ENCODE assay signal across 8 mouse cellular contexts in genomic region chr5:135877180-135877579, GRCm38 (mm10). TPM values are rescaled to one million over a fixed set of nuclear protein-coding genes. Genes with fewer than 3 reads are reported as not detected.
DNase-seq lines count a peak whose midpoint lies in the region; ATAC-seq and TF ChIP-seq lines count a peak whose summit lies in the region.

No protein-coding gene starts in this region.

- TF ChIP-seq CTCF in layer of hippocampus, adult 2 months (conservative IDR thresholded peaks at IDR 0.05), result peak; percentile 70

- peak; percentile 70 for ATAC-seq in forebrain, embryonic 13.5 days
- ATAC-seq in hindbrain, embryonic 11.5 days (ENCODE audit: low FRiP score), result no peak
- no peak for ATAC-seq in stomach, embryonic 16.5 days (ENCODE audit: insufficient read depth, low FRiP score)

- DNase-seq in layer of hippocampus, adult 2 months (ENCODE audit: low spot score in 2 of 2), result peak; percentile 43 to 47
- DNase-seq in layer of hippocampus, adult 9-11 months, result no peak
- peak; percentile 76 for DNase-seq in adipocyte (ENCODE audit: low spot score)
- peak; percentile 81 for DNase-seq in hindbrain, embryonic 11.5 days (ENCODE audit: low spot score)
- DNase-seq in limb, embryonic 10.5 days (ENCODE audit: low spot score), result no peak
- DNase-seq in midbrain, embryonic 10.5 days (ENCODE audit: low spot score), result peak; percentile 52

- H3K27me3 ChIP-seq in forebrain, embryonic 13.5 days, result peaks cover 13% of the 10 kb centered on the region
- H3K27me3 ChIP-seq in hindbrain, embryonic 11.5 days (ENCODE audit: control insufficient read depth, insufficient read depth, low read length), result peaks cover 2% of the 10 kb centered on the region
- peaks cover 32% of the 10 kb centered on the region for H3K27me3 ChIP-seq in limb, embryonic 10.5 days (ENCODE audit: low read depth, poor library complexity, severe bottlenecking)
- H3K27me3 ChIP-seq in midbrain, embryonic 10.5 days (ENCODE audit: low read depth, poor library complexity, severe bottlenecking), result peaks cover 29% of the 10 kb centered on the region
- no peaks in the 10 kb centered on the region for H3K27me3 ChIP-seq in stomach, embryonic 16.5 days (ENCODE audit: control insufficient read depth, insufficient read depth, low read length)

- peak overlapping the region; percentile 48; the same call in 1 of the 2 replicates for H3K4me3 ChIP-seq in layer of hippocampus, adult 2 months
- peak overlapping the region; percentile 39; the same call in 1 of the 2 replicates for H3K4me3 ChIP-seq in forebrain, embryonic 13.5 days
- no peak overlapping the region for H3K4me3 ChIP-seq in hindbrain, embryonic 11.5 days (ENCODE audit: low read depth, low read length)
- peak overlapping the region; percentile 50 for H3K4me3 ChIP-seq in limb, embryonic 10.5 days
- peak overlapping the region; percentile 52; the same call in 1 of the 2 replicates for H3K4me3 ChIP-seq in midbrain, embryonic 10.5 days
- H3K4me3 ChIP-seq in stomach, embryonic 16.5 days (replicated peaks; ENCODE audit: low read length), result peak overlapping the region; percentile 45; the same call in 1 of the 2 replicates

- WGBS in forebrain, embryonic 13.5 days, result 17% methylated on average over 8 of the region's 8 CpGs
- 19% methylated on average over 8 of the region's 8 CpGs for WGBS in hindbrain, embryonic 11.5 days
- WGBS in limb, embryonic 10.5 days, result 21% methylated on average over 8 of the region's 8 CpGs
- 23% methylated on average over 8 of the region's 8 CpGs for WGBS in midbrain, embryonic 10.5 days
- WGBS in stomach, embryonic 16.5 days, result 19% methylated on average over 8 of the region's 8 CpGs

- H3K4me2 ChIP-seq in forebrain, embryonic 13.5 days, result peak overlapping the region; percentile 63
- H3K4me2 ChIP-seq in hindbrain, embryonic 11.5 days (replicated peaks; ENCODE audit: low read depth, low read length), result no peak overlapping the region; the same call in 1 of the 2 replicates
- H3K4me2 ChIP-seq in stomach, embryonic 16.5 days (ENCODE audit: low read depth, low read length), result peak overlapping the region; percentile 64

- H3K9me3 ChIP-seq in forebrain, embryonic 13.5 days (replicated peaks), result no peaks in the 10 kb centered on the region
- H3K9me3 ChIP-seq in hindbrain, embryonic 11.5 days (ENCODE audit: control insufficient read depth, low read length), result no peaks in the 10 kb centered on the region
- no peaks in the 10 kb centered on the region for H3K9me3 ChIP-seq in limb, embryonic 10.5 days (replicated peaks)
- H3K9me3 ChIP-seq in midbrain, embryonic 10.5 days (replicated peaks), result no peaks in the 10 kb centered on the region
- H3K9me3 ChIP-seq in stomach, embryonic 16.5 days (replicated peaks; ENCODE audit: control insufficient read depth, low read length), result no peaks in the 10 kb centered on the region

- H3K4me1 ChIP-seq in forebrain, embryonic 13.5 days, result peaks cover 19% of the 10 kb centered on the region; the same call in 1 of the 2 replicates
- no peaks in the 10 kb centered on the region for H3K4me1 ChIP-seq in hindbrain, embryonic 11.5 days (replicated peaks; ENCODE audit: control insufficient read depth, insufficient read depth, low read length)
- peaks cover 23% of the 10 kb centered on the region for H3K4me1 ChIP-seq in limb, embryonic 10.5 days
- H3K4me1 ChIP-seq in midbrain, embryonic 10.5 days, result peaks cover 18% of the 10 kb centered on the region
- H3K4me1 ChIP-seq in stomach, embryonic 16.5 days (ENCODE audit: control insufficient read depth, insufficient read depth, low read length), result peaks cover 19% of the 10 kb centered on the region

- H3K27ac ChIP-seq in layer of hippocampus, adult 2 months, result peak overlapping the region; percentile 64; the same call in 1 of the 2 replicates
- no peak overlapping the region for H3K27ac ChIP-seq in forebrain, embryonic 13.5 days
- H3K27ac ChIP-seq in hindbrain, embryonic 11.5 days (ENCODE audit: low read depth, low read length), result no peak overlapping the region
- no peak overlapping the region for H3K27ac ChIP-seq in limb, embryonic 10.5 days
- no peak overlapping the region for H3K27ac ChIP-seq in midbrain, embryonic 10.5 days (replicated peaks)
- H3K27ac ChIP-seq in stomach, embryonic 16.5 days (ENCODE audit: low read length), result peak overlapping the region; percentile 1; the same call in 1 of the 2 replicates

- no peak overlapping the region for H3K9ac ChIP-seq in forebrain, embryonic 13.5 days
- H3K9ac ChIP-seq in hindbrain, embryonic 11.5 days (ENCODE audit: low read depth, low read length), result no peak overlapping the region
- H3K9ac ChIP-seq in stomach, embryonic 16.5 days (ENCODE audit: low read length), result no peak overlapping the region

- no peaks in the 10 kb centered on the region for H3K36me3 ChIP-seq in forebrain, embryonic 13.5 days (ENCODE audit: poor library complexity, severe bottlenecking)
- H3K36me3 ChIP-seq in hindbrain, embryonic 11.5 days (ENCODE audit: control insufficient read depth, insufficient read depth, low read length), result no peaks in the 10 kb centered on the region
- no peaks in the 10 kb centered on the region for H3K36me3 ChIP-seq in limb, embryonic 10.5 days
- H3K36me3 ChIP-seq in midbrain, embryonic 10.5 days, result no peaks in the 10 kb centered on the region
- H3K36me3 ChIP-seq in stomach, embryonic 16.5 days (ENCODE audit: control insufficient read depth, insufficient read depth, low read length), result no peaks in the 10 kb centered on the region

RNA-seq across cellular contexts. Expression of gene Hspb1, which starts 10.5 kb away (rescaled TPM):
- total RNA-seq in layer of hippocampus, adult 2 months (2021), result 10 to 100 TPM; 15.4 to 16.8 TPM
- polyA plus RNA-seq in forebrain, embryonic 13.5 days (2015; fragmentation: Nextera tagmentation; extraction: Ambion mirVana), result 3.9 and 4.3 TPM in 2 replicates
- 16.6 and 26.1 TPM in 2 replicates for polyA plus RNA-seq in hindbrain, embryonic 11.5 days (2014; fragmentation: Nextera tagmentation; extraction: Ambion mirVana)
- polyA plus RNA-seq in limb, embryonic 10.5 days (2016; fragmentation: Nextera tagmentation; extraction: Ambion mirVana), result 34.0 and 34.8 TPM in 2 replicates
- polyA plus RNA-seq in midbrain, embryonic 10.5 days (2016; fragmentation: Nextera tagmentation; extraction: Ambion mirVana), result 7.8 and 8.5 TPM in 2 replicates
- 649 and 704 TPM in 2 replicates for polyA plus RNA-seq in stomach, embryonic 16.5 days (2015; fragmentation: Nextera tagmentation; extraction: Ambion mirVana)

RNA-seq across cellular contexts. Expression of gene Ywhag, which starts 57.2 kb away (rescaled TPM):
- 1,000 to 10,000 TPM; 1,218 to 1,292 TPM for total RNA-seq in layer of hippocampus, adult 2 months (2021)
- 424 and 485 TPM in 2 replicates for polyA plus RNA-seq in forebrain, embryonic 13.5 days (2015; fragmentation: Nextera tagmentation; extraction: Ambion mirVana)
- 204 and 208 TPM in 2 replicates for polyA plus RNA-seq in hindbrain, embryonic 11.5 days (2014; fragmentation: Nextera tagmentation; extraction: Ambion mirVana)
- polyA plus RNA-seq in limb, embryonic 10.5 days (2016; fragmentation: Nextera tagmentation; extraction: Ambion mirVana), result 197 and 203 TPM in 2 replicates
- 270 and 311 TPM in 2 replicates for polyA plus RNA-seq in midbrain, embryonic 10.5 days (2016; fragmentation: Nextera tagmentation; extraction: Ambion mirVana)
- 195 and 199 TPM in 2 replicates for polyA plus RNA-seq in stomach, embryonic 16.5 days (2015; fragmentation: Nextera tagmentation; extraction: Ambion mirVana)

Comparison
In these comparisons a context has a peak if more than half of its experiments do, and no peak if none do; other contexts are left out.
1. DNase-seq: peak in layer of hippocampus, adult 2 months (2 of 2), adipocyte (single experiment), hindbrain, embryonic 11.5 days (single experiment) and midbrain, embryonic 10.5 days (single experiment); none in layer of hippocampus, adult 9-11 months (single experiment) and limb, embryonic 10.5 days (single experiment).
2. H3K27ac ChIP-seq: peak in layer of hippocampus, adult 2 months (single experiment) and stomach, embryonic 16.5 days (single experiment); none in forebrain, embryonic 13.5 days (single experiment), hindbrain, embryonic 11.5 days (single experiment), limb, embryonic 10.5 days (single experiment) and midbrain, embryonic 10.5 days (single experiment).
3. RNA of gene Hspb1, which starts 10.5 kb away (polyA plus RNA-seq): 649 to 704 TPM in stomach, embryonic 16.5 days; 34.0 to 34.8 TPM in limb, embryonic 10.5 days, 16.6 to 26.1 TPM in hindbrain, embryonic 11.5 days, 7.8 to 8.5 TPM in midbrain, embryonic 10.5 days and 3.9 to 4.3 TPM in forebrain, embryonic 13.5 days; every median in the first group is over 10 times any median in the second.